Mouse (Mus musculus): ENCODE results near the gene Micu2.

GRCm38 (mm10) chr14:57934666-57935065 is 64.4 kb downstream of the Micu2 start:
- TF ChIP-seq CTCF (IDR thresholded peaks at IDR 0.05; ENCODE audit: extremely low read depth, insufficient read depth, insufficient read length, insufficient replicate concordance) (no peak), POLR2A (IDR thresholded peaks at IDR 0.05; ENCODE audit: low read depth, low read length) (no peak)

Data from spleen, adult 2 months (tissue).